Mouse (Mus musculus) lung, embryonic 15.5 days (tissue): ENCODE results near the gene Rxra. TPM values are rescaled to one million over a fixed set of nuclear protein-coding genes. Genes with fewer than 3 reads are reported as not detected.

ENCODE experiments used
- ATAC-seq: fragments of 200-750 bp; cut with Nextera tagmentation; 2 replicates; pipeline ENCODE4 v1.8.0; 2017; ENCODE audit warnings: moderate number of reproducible peaks, borderline replicate concordance; ENCODE audit not compliant: low FRiP score, low TSS enrichment; ENCODE audit errors: extremely low read depth
- H3K27ac ChIP-seq: fragments of 300-500 bp; sonication (generic); 2 replicates; pipeline ENCODE4 v1.5.1; 2015; ENCODE audit warnings: moderate library complexity, mild to moderate bottlenecking, inconsistent platforms
- H3K27me3 ChIP-seq: fragments of 300-500 bp; sonication (generic); 2 replicates; pipeline ENCODE4 v1.6.1; 2015; ENCODE audit warnings: inconsistent platforms
- H3K36me3 ChIP-seq: fragments of 300-500 bp; sonication (generic); 2 replicates; pipeline ENCODE4 v1.6.1; 2015; ENCODE audit warnings: inconsistent platforms
- H3K4me1 ChIP-seq: fragments of 300-500 bp; sonication (generic); 2 replicates; pipeline ENCODE4 v1.6.1; 2015; ENCODE audit warnings: inconsistent platforms
- H3K4me2 ChIP-seq: fragments of 300-500 bp; sonication (generic); 2 replicates; pipeline ENCODE4 v1.6.1; 2015; ENCODE audit warnings: inconsistent platforms, mild to moderate bottlenecking, moderate library complexity
- H3K4me3 ChIP-seq: fragments of 300-500 bp; sonication (generic); 2 replicates; pipeline ENCODE4 v1.5.1; 2015; ENCODE audit warnings: mild to moderate bottlenecking, inconsistent platforms
- H3K9ac ChIP-seq: fragments of 300-500 bp; sonication (generic); 2 replicates; pipeline ENCODE4 v1.6.1; 2015; ENCODE audit warnings: inconsistent platforms
- H3K9me3 ChIP-seq: fragments of 300-500 bp; sonication (generic); 2 replicates; pipeline ENCODE4 v1.6.1; 2016; ENCODE audit warnings: inconsistent platforms
- WGBS: fragments of 180-500 bp; shearing (Covaris S2); methylation state at CpG from one replicate; pipeline ENCODE4 v1.1.7; 2015; 5-methylcytosine and 5-hydroxymethylcytosine counted together
- polyA plus RNA-seq: library from polyadenylated mRNA; unstranded; fragments of >200 nt; fragmentation: Nextera tagmentation; extraction: Ambion mirVana; gene quantifications from 2 replicates; pipeline ENCODE4 v1.2.1, GENCODE M21; 2015

Gene Rxra
- polyA plus RNA-seq, 1 experiment from 2014 or later: 13.5 TPM

- H3K9me3 ChIP-seq: no peaks in the 10 kb centered on the region
- no peaks in the 10 kb centered on the region for H3K36me3 ChIP-seq
- H3K4me1 ChIP-seq: peaks cover 57% of the 10 kb centered on the region
- no peak overlapping the region for H3K4me2 ChIP-seq
- no peak overlapping the region for H3K4me3 ChIP-seq
- ATAC-seq: peak; percentile 53
- peak overlapping the region; percentile 94 for H3K27ac ChIP-seq
- H3K9ac ChIP-seq: no peak overlapping the region
- WGBS: 36% methylated on average over 24 of the region's 24 CpGs
- H3K27me3 ChIP-seq: no peaks in the 10 kb centered on the region
Observed at GRCm38 (mm10) chr2:27773980-27774730, 97.9 kb downstream of the Rxra start.

GRCm38 (mm10) chr2:27775006-27775405 lies 98.8 kb downstream of the Rxra start:
- Histone ChIP-seq H3K27me3 (no peaks in the 10 kb centered on the region), H3K36me3 (no peaks in the 10 kb centered on the region), H3K4me1 (peaks cover 65% of the 10 kb centered on the region), H3K4me2 (no peak overlapping the region), H3K9ac (no peak overlapping the region), H3K9me3 (no peaks in the 10 kb centered on the region), H3K27ac (peak overlapping the region; percentile 94), H3K4me3 (no peak overlapping the region)
- WGBS: 86% methylated on average over 10 of the region's 10 CpGs
- no peak for ATAC-seq

GRCm38 (mm10) chr2:27775625-27776024 lies 99.4 kb downstream of the Rxra start:
- 42% methylated on average over 5 of the region's 5 CpGs for WGBS
- H3K4me3 ChIP-seq: no peak overlapping the region
- H3K9me3 ChIP-seq: no peaks in the 10 kb centered on the region
- H3K9ac ChIP-seq: no peak overlapping the region
- H3K36me3 ChIP-seq: no peaks in the 10 kb centered on the region
- no peak overlapping the region for H3K4me2 ChIP-seq
- peaks cover 68% of the 10 kb centered on the region for H3K4me1 ChIP-seq
- H3K27me3 ChIP-seq: no peaks in the 10 kb centered on the region
- ATAC-seq: no peak
- H3K27ac ChIP-seq: peak overlapping the region; percentile 94

GRCm38 (mm10) chr2:27777756-27778155 lies 101.5 kb downstream of the Rxra start:
- Histone ChIP-seq H3K9ac (no peak overlapping the region), H3K4me1 (peaks cover 57% of the 10 kb centered on the region), H3K4me2 (no peak overlapping the region), H3K9me3 (no peaks in the 10 kb centered on the region), H3K27me3 (no peaks in the 10 kb centered on the region), H3K36me3 (no peaks in the 10 kb centered on the region), H3K27ac (peak overlapping the region; percentile 56), H3K4me3 (no peak overlapping the region)
- peak; percentile 52 for ATAC-seq
- 59% methylated on average over 2 of the region's 2 CpGs for WGBS

- peaks cover 51% of the 10 kb centered on the region for H3K4me1 ChIP-seq
- no peaks in the 10 kb centered on the region for H3K36me3 ChIP-seq
- no peaks in the 10 kb centered on the region for H3K27me3 ChIP-seq
- ATAC-seq: no peak
- H3K4me2 ChIP-seq: no peak overlapping the region
- no peak overlapping the region for H3K4me3 ChIP-seq
- peak overlapping the region; percentile 53 for H3K27ac ChIP-seq
- 47% methylated on average over 6 of the region's 6 CpGs for WGBS
- H3K9me3 ChIP-seq: no peaks in the 10 kb centered on the region
- no peak overlapping the region for H3K9ac ChIP-seq
Observed at GRCm38 (mm10) chr2:27778289-27778688, 102.0 kb downstream of the Rxra start.

- Histone ChIP-seq H3K4me1 (peaks cover 41% of the 10 kb centered on the region), H3K4me2 (no peak overlapping the region), H3K27ac (no peak overlapping the region), H3K27me3 (no peaks in the 10 kb centered on the region), H3K36me3 (no peaks in the 10 kb centered on the region), H3K9me3 (no peaks in the 10 kb centered on the region), H3K4me3 (no peak overlapping the region), H3K9ac (no peak overlapping the region)
- 62% methylated on average over 9 of the region's 9 CpGs for WGBS
- ATAC-seq: no peak
Observed at GRCm38 (mm10) chr2:27779291-27779866, 103.1 kb downstream of the Rxra start.

- no peak overlapping the region for H3K27ac ChIP-seq
- H3K4me2 ChIP-seq: no peak overlapping the region
- no peak overlapping the region for H3K4me3 ChIP-seq
- H3K36me3 ChIP-seq: no peaks in the 10 kb centered on the region
- peaks cover 33% of the 10 kb centered on the region for H3K4me1 ChIP-seq
- no peaks in the 10 kb centered on the region for H3K27me3 ChIP-seq
- H3K9ac ChIP-seq: no peak overlapping the region
- H3K9me3 ChIP-seq: no peaks in the 10 kb centered on the region
- ATAC-seq: no peak
- WGBS: 91% methylated on average over 7 of the region's 7 CpGs
Observed at GRCm38 (mm10) chr2:27780162-27780561, 103.9 kb downstream of the Rxra start.

GRCm38 (mm10) chr2:27785363-27785762 lies 109.1 kb downstream of the Rxra start:
- no peak overlapping the region for H3K4me2 ChIP-seq
- no peaks in the 10 kb centered on the region for H3K4me1 ChIP-seq
- no peaks in the 10 kb centered on the region for H3K27me3 ChIP-seq
- H3K9me3 ChIP-seq: no peaks in the 10 kb centered on the region
- no peak overlapping the region for H3K4me3 ChIP-seq
- no peak overlapping the region for H3K9ac ChIP-seq
- ATAC-seq: no peak
- H3K27ac ChIP-seq: no peak overlapping the region
- 89% methylated on average over 8 of the region's 8 CpGs for WGBS
- H3K36me3 ChIP-seq: no peaks in the 10 kb centered on the region

- Histone ChIP-seq H3K9ac (no peak overlapping the region), H3K27ac (no peak overlapping the region), H3K4me3 (no peak overlapping the region), H3K4me1 (no peaks in the 10 kb centered on the region), H3K4me2 (no peak overlapping the region), H3K27me3 (no peaks in the 10 kb centered on the region), H3K36me3 (no peaks in the 10 kb centered on the region), H3K9me3 (no peaks in the 10 kb centered on the region)
- WGBS: 77% methylated on average over 6 of the region's 6 CpGs
- ATAC-seq: no peak
Observed at GRCm38 (mm10) chr2:27785973-27786417, 109.8 kb downstream of the Rxra start.

- Histone ChIP-seq H3K36me3 (no peaks in the 10 kb centered on the region), H3K4me2 (no peak overlapping the region), H3K9ac (no peak overlapping the region), H3K27me3 (no peaks in the 10 kb centered on the region), H3K4me1 (no peaks in the 10 kb centered on the region), H3K27ac (no peak overlapping the region), H3K9me3 (no peaks in the 10 kb centered on the region), H3K4me3 (no peak overlapping the region)
- WGBS: 79% methylated on average over 4 of the region's 4 CpGs
- no peak for ATAC-seq
Observed at GRCm38 (mm10) chr2:27791571-27791970, 115.3 kb downstream of the Rxra start.

GRCm38 (mm10) chr2:27799018-27799417 lies 122.8 kb downstream of the Rxra start:
- ATAC-seq: no peak
- H3K9me3 ChIP-seq: no peaks in the 10 kb centered on the region
- no peaks in the 10 kb centered on the region for H3K36me3 ChIP-seq
- peaks cover 10% of the 10 kb centered on the region; the same call in 1 of the 2 replicates for H3K4me1 ChIP-seq
- H3K9ac ChIP-seq: no peak overlapping the region
- H3K4me3 ChIP-seq: no peak overlapping the region
- peak overlapping the region; percentile 21 for H3K27ac ChIP-seq
- H3K27me3 ChIP-seq: no peaks in the 10 kb centered on the region
- H3K4me2 ChIP-seq: no peak overlapping the region
- 28% methylated on average over 4 of the region's 4 CpGs for WGBS

- H3K4me1 ChIP-seq: peaks cover 10% of the 10 kb centered on the region; the same call in 1 of the 2 replicates
- no peak overlapping the region for H3K9ac ChIP-seq
- no peaks in the 10 kb centered on the region for H3K27me3 ChIP-seq
- H3K9me3 ChIP-seq: no peaks in the 10 kb centered on the region
- no peak overlapping the region for H3K4me2 ChIP-seq
- no peak for ATAC-seq
- no peak overlapping the region for H3K27ac ChIP-seq
- 74% methylated on average over 2 of the region's 2 CpGs for WGBS
- H3K36me3 ChIP-seq: no peaks in the 10 kb centered on the region
- no peak overlapping the region for H3K4me3 ChIP-seq
Observed at GRCm38 (mm10) chr2:27801041-27801440, 124.8 kb downstream of the Rxra start.
